Mouse (Mus musculus) erythroblast, embryonic 14.5 days (primary cell): ENCODE results near the gene Scaper.

Experiments used
- GATA1 ChIP-seq: IDR thresholded peaks from 2 replicates; pipeline ENCODE4 v1.6.1; 2012; ENCODE audit warnings: low read length, inconsistent platforms, mixed read lengths
- TAL1 ChIP-seq: IDR thresholded peaks from 3 replicates; pipeline ENCODE4 v1.6.1; 2012; ENCODE audit warnings: low read length, inconsistent platforms, mixed read lengths

GRCm38 (mm10) chr9:55544861-55545555 is 392.9 kb downstream of the Scaper start:
- TF ChIP-seq GATA1 (no peak), TAL1 (no peak)
